8 mouse cellular contexts compared by ENCODE assay signal in the genomic region with DNA sequence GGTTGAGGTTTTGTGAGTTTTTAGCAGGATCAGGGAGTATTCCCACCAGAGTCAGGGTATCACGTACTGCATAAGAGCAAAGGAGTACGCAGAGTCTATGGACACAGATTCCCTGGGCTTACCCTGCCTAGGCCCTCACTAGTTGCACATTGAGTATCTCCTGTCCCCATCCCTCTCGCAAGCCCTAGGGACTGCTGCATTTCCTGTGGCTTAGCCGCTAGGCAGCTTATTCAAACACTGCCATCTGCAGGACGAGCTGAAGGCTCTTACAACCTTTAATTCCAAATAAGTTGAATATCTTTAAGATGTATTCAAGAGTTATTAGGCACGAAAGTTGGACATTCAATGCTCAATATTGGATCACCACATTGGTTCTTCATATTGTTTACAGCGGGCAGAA.
DNase-seq lines count a peak whose midpoint lies in the region; ATAC-seq and TF ChIP-seq lines count a peak whose summit lies in the region.
"Had no signal": no experiment of that assay in that cellular context is flagged by ENCODE, and none has a peak within 500 bp of the region (broad histone marks: within the 10 kb centered on the region; RNA-seq: fewer than 3 reads in every experiment).

No protein-coding gene starts in this region.

- WGBS in kidney, postnatal 0 days: 50% methylated on average over 7 of the region's 7 CpGs

- TF ChIP-seq CTCF in kidney, postnatal 0 days (IDR thresholded peaks at IDR 0.05; ENCODE audit: low read depth): peak; percentile 78

- no peaks in the 10 kb centered on the region for H3K9me3 ChIP-seq in kidney, postnatal 0 days (replicated peaks; ENCODE audit: low read length)

- H3K9ac ChIP-seq in kidney, postnatal 0 days (ENCODE audit: low read depth, low read length): no peak overlapping the region

- H3K4me3 ChIP-seq in kidney, postnatal 0 days (replicated peaks; ENCODE audit: low read depth, low read length): no peak overlapping the region
- H3K4me3 ChIP-seq: myocyte had no signal

- H3K36me3 ChIP-seq in kidney, postnatal 0 days (ENCODE audit: insufficient read depth, low read length): no peaks in the 10 kb centered on the region

- ATAC-seq in kidney, postnatal 0 days (replicated peaks; ENCODE audit: low FRiP score, low read depth): no peak
- ATAC-seq in hematopoietic stem cell, adult 5-6 weeks (replicated peaks in 1 of 2; ENCODE audit: insufficient read depth in 1 of 2, low FRiP score in 2 of 2, low TSS enrichment in 1 of 2, low read depth in 1 of 2, poor library complexity in 2 of 2, severe bottlenecking in 2 of 2): peak; percentile 45 to 53; a peak in 2 of 4 replicates

- H3K27me3 ChIP-seq in kidney, postnatal 0 days (ENCODE audit: insufficient read depth, low read length): no peaks in the 10 kb centered on the region

- no peak overlapping the region for H3K4me2 ChIP-seq in kidney, postnatal 0 days (ENCODE audit: low read length)

- H3K4me1 ChIP-seq in kidney, postnatal 0 days (replicated peaks; ENCODE audit: insufficient read depth, low read length): no peaks in the 10 kb centered on the region

- H3K27ac ChIP-seq in kidney, postnatal 0 days: no peak overlapping the region

- peak; percentile 72 for DNase-seq in kidney, postnatal 0 days (ENCODE audit: low spot score)
- DNase-seq in kidney, adult 8-10 months: no peak
- DNase-seq in A20 (ENCODE audit: low read depth, low spot score) (peak; percentile 35), ES-CJ7 (ENCODE audit: low read depth, low spot score) (peak; percentile 31)
- DNase-seq in right cerebral cortex, adult 18-20 months: no peak
- no peak for DNase-seq in layer of hippocampus, postnatal 25 days (ENCODE audit: extremely low spot score in 1 of 2, low spot score in 1 of 2)

Comparison
In these comparisons a context has a peak if more than half of its experiments do, and no peak if none do; other contexts are left out.
1. DNase-seq: peak in kidney, postnatal 0 days (single experiment), A20 (single experiment) and ES-CJ7 (single experiment); none in kidney, adult 8-10 months (0 of 2), right cerebral cortex, adult 18-20 months (single experiment) and layer of hippocampus, postnatal 25 days (0 of 2).